Mouse (Mus musculus) hindbrain, postnatal 0 days (tissue): ENCODE data around the gene Lat2. TPM values are rescaled to one million over a fixed set of nuclear protein-coding genes. Genes with fewer than 3 reads are reported as not detected.

Experiments
- ATAC-seq: fragments of 200-750 bp; cut with Nextera tagmentation; 2 replicates; pipeline ENCODE4 v1.8.0; 2017; ENCODE audit warnings: mild to moderate bottlenecking, moderate TSS enrichment, moderate library complexity
- DNase-seq: peaks from one replicate; pipeline ENCODE4 v3.0.0-alpha.2; 2015; ENCODE audit warnings: low spot score
- H3K27ac ChIP-seq: fragments of 300-500 bp; sonication (generic); 2 replicates; pipeline ENCODE4 v1.5.1; 2014; ENCODE audit warnings: mild to moderate bottlenecking
- H3K27me3 ChIP-seq: fragments of 300-500 bp; sonication (generic); 2 replicates; pipeline ENCODE4 v1.6.1; 2014; ENCODE audit warnings: low read length, mixed read lengths; ENCODE audit not compliant: insufficient read depth
- H3K36me3 ChIP-seq: fragments of 300-500 bp; sonication (generic); 2 replicates; pipeline ENCODE4 v1.6.1; 2014; ENCODE audit warnings: low read length, mixed read lengths; ENCODE audit not compliant: insufficient read depth
- H3K4me1 ChIP-seq: fragments of 300-500 bp; sonication (generic); 2 replicates; pipeline ENCODE4 v1.6.1; 2014; ENCODE audit warnings: antibody characterized with exemption, low read length, mixed read lengths; ENCODE audit not compliant: insufficient read depth
- H3K4me2 ChIP-seq: fragments of 300-500 bp; sonication (generic); 2 replicates; pipeline ENCODE4 v1.6.1; 2014; ENCODE audit warnings: low read depth, mild to moderate bottlenecking, low read length, moderate library complexity, mixed read lengths
- H3K4me3 ChIP-seq: fragments of 300-500 bp; sonication (generic); 2 replicates; pipeline ENCODE4 v1.5.1; 2014; ENCODE audit warnings: low read length
- H3K9ac ChIP-seq: fragments of 300-500 bp; sonication (generic); replicated peaks from 2 replicates; pipeline ENCODE4 v1.6.1; 2014; ENCODE audit warnings: mild to moderate bottlenecking, low read length, moderate library complexity, mixed read lengths
- H3K9me3 ChIP-seq: fragments of 300-500 bp; sonication (generic); 2 replicates; pipeline ENCODE4 v1.6.1; 2016; ENCODE audit warnings: low read length, mixed read lengths
- CTCF ChIP-seq: IDR thresholded peaks from 2 replicates; pipeline ENCODE4 v1.5.1; 2016; ENCODE audit warnings: antibody characterized with exemption, control low read depth, low read depth
- WGBS: fragments of 180-500 bp; shearing (Covaris S2); extraction: QIAGEN DNeasy Blood & Tissue Kit; methylation state at CpG from one replicate; pipeline ENCODE4 v1.1.7; 2014; 5-methylcytosine and 5-hydroxymethylcytosine counted together
- polyA plus RNA-seq: library from polyadenylated mRNA; unstranded; fragments of >200 nt; fragmentation: Nextera tagmentation; extraction: Ambion mirVana; gene quantifications from 2 replicates; pipeline ENCODE4 v1.2.1, GENCODE M21; 2015
- total RNA-seq: library from RNA; depleted of rRNA; stranded (reverse); fragments of >200 nt; gene quantifications from 2 replicates; pipeline ENCODE4 v1.2.3, GENCODE M21; 2014

Gene Lat2
- total and polyA plus RNA-seq, 2 experiments from 2014 or later, result 2.8 to 4.8 TPM

GRCm38 (mm10) chr5:134606314-134606713 lies 8.5 kb downstream of the Lat2 start:
- Histone ChIP-seq H3K36me3 (no peaks in the 10 kb centered on the region), H3K4me1 (no peaks in the 10 kb centered on the region), H3K9me3 (no peaks in the 10 kb centered on the region), H3K4me3 (no peak overlapping the region), H3K9ac (no peak overlapping the region), H3K27ac (no peak overlapping the region), H3K4me2 (no peak overlapping the region), H3K27me3 (no peaks in the 10 kb centered on the region)
- TF ChIP-seq CTCF, result peak; percentile 19; the same call in 1 of the 2 replicates
- no peak for DNase-seq
- no peak for ATAC-seq

- no peak overlapping the region for H3K4me3 ChIP-seq
Observed at GRCm38 (mm10) chr5:134604376-134604775, 10.4 kb downstream of the Lat2 start.

GRCm38 (mm10) chr5:134597711-134598110 lies 17.1 kb downstream of the Lat2 start:
- ATAC-seq (0 out of 2 replicates have a peak, but pooled peaks have one; percentile 46), DNase-seq (peak; percentile 66)
- Histone ChIP-seq H3K9me3 (no peaks in the 10 kb centered on the region), H3K27me3 (no peaks in the 10 kb centered on the region), H3K36me3 (peaks cover 43% of the 10 kb centered on the region), H3K4me3 (no peak overlapping the region), H3K27ac (no peak overlapping the region; the same call in 1 of the 2 replicates), H3K9ac (no peak overlapping the region), H3K4me2 (no peak overlapping the region), H3K4me1 (no peaks in the 10 kb centered on the region)
- TF ChIP-seq CTCF, result no peak
- 57% methylated on average over 10 of the region's 10 CpGs for WGBS

More at GRCm38 (mm10) chr5:134604376-134604775, 10.4 kb downstream of the Lat2 start:
- H3K9ac ChIP-seq, result no peak overlapping the region
- no peak for ATAC-seq
- H3K4me2 ChIP-seq, result no peak overlapping the region
- no peak for DNase-seq
- H3K27ac ChIP-seq, result no peak overlapping the region
- WGBS, result 83% methylated on average over 11 of the region's 11 CpGs
- H3K9me3 ChIP-seq, result no peaks in the 10 kb centered on the region
- TF ChIP-seq CTCF, result no peak
- H3K4me1 ChIP-seq, result no peaks in the 10 kb centered on the region
- H3K36me3 ChIP-seq, result no peaks in the 10 kb centered on the region; the same call in 1 of the 2 replicates
- no peaks in the 10 kb centered on the region for H3K27me3 ChIP-seq

GRCm38 (mm10) chr5:134593093-134593492 lies 21.7 kb downstream of the Lat2 start:
- no peak overlapping the region for H3K4me3 ChIP-seq
- WGBS, result 91% methylated on average over 9 of the region's 9 CpGs
- DNase-seq (no peak), ATAC-seq (no peak)
- no peak for TF ChIP-seq CTCF
- H3K27me3 ChIP-seq, result no peaks in the 10 kb centered on the region
- no peak overlapping the region for H3K9ac ChIP-seq
- no peaks in the 10 kb centered on the region for H3K9me3 ChIP-seq
- peaks cover 46% of the 10 kb centered on the region for H3K36me3 ChIP-seq
- H3K4me2 ChIP-seq, result no peak overlapping the region
- H3K27ac ChIP-seq, result no peak overlapping the region
- no peaks in the 10 kb centered on the region for H3K4me1 ChIP-seq

- Histone ChIP-seq H3K9me3 (no peaks in the 10 kb centered on the region), H3K27ac (no peak overlapping the region), H3K4me1 (no peaks in the 10 kb centered on the region), H3K9ac (no peak overlapping the region), H3K4me2 (no peak overlapping the region), H3K36me3 (peaks cover 41% of the 10 kb centered on the region), H3K4me3 (no peak overlapping the region), H3K27me3 (no peaks in the 10 kb centered on the region)
- 84% methylated on average over 11 of the region's 11 CpGs for WGBS
- no peak for DNase-seq
- ATAC-seq, result no peak
- no peak for TF ChIP-seq CTCF
Observed at GRCm38 (mm10) chr5:134592026-134592581, 22.7 kb downstream of the Lat2 start.

GRCm38 (mm10) chr5:134589900-134590299 lies 24.9 kb downstream of the Lat2 start:
- Histone ChIP-seq H3K27me3 (no peaks in the 10 kb centered on the region), H3K4me1 (no peaks in the 10 kb centered on the region), H3K36me3 (peaks cover 26% of the 10 kb centered on the region), H3K4me3 (no peak overlapping the region), H3K27ac (no peak overlapping the region), H3K9ac (no peak overlapping the region), H3K4me2 (no peak overlapping the region), H3K9me3 (no peaks in the 10 kb centered on the region)
- 87% methylated on average over 3 of the region's 3 CpGs for WGBS
- DNase-seq (no peak), ATAC-seq (no peak)
- TF ChIP-seq CTCF, result no peak

- no peak for TF ChIP-seq CTCF
- no peak for DNase-seq
- no peak overlapping the region for H3K4me3 ChIP-seq
- H3K27ac ChIP-seq, result no peak overlapping the region
- H3K36me3 ChIP-seq, result no peaks in the 10 kb centered on the region
- H3K4me1 ChIP-seq, result peaks cover 5% of the 10 kb centered on the region
- no peaks in the 10 kb centered on the region for H3K27me3 ChIP-seq
- H3K4me2 ChIP-seq, result no peak overlapping the region
- WGBS, result 90% methylated on average over 5 of the region's 5 CpGs
- no peak for ATAC-seq
- H3K9me3 ChIP-seq, result no peaks in the 10 kb centered on the region
- no peak overlapping the region for H3K9ac ChIP-seq
Observed at GRCm38 (mm10) chr5:134584798-134585197, 30.0 kb downstream of the Lat2 start.
